Mouse (Mus musculus) embryonic facial prominence, embryonic 13.5 days (tissue): Measurements from ENCODE around the gene Wfdc10. TPM values are rescaled to one million over a fixed set of nuclear protein-coding genes. Genes with fewer than 3 reads are reported as not detected.
A peak's percentile ranks its signal among the peaks of the same experiment; 100 is the strongest.

Experiments used
- ATAC-seq: fragments of 200-750 bp; cut with Nextera tagmentation; 2 replicates; pipeline ENCODE4 v1.8.0; 2017; ENCODE audit warnings: low read depth; ENCODE audit not compliant: insufficient number of reproducible peaks, insufficient read depth, low FRiP score, low TSS enrichment
- H3K27ac ChIP-seq: fragments of 300-500 bp; sonication (generic); 2 replicates; pipeline ENCODE4 v1.5.1; 2015; ENCODE audit warnings: moderate library complexity, mild to moderate bottlenecking, inconsistent platforms
- H3K27me3 ChIP-seq: fragments of 300-500 bp; sonication (generic); 2 replicates; pipeline ENCODE4 v1.6.1; 2015; ENCODE audit warnings: mild to moderate bottlenecking, inconsistent platforms
- H3K36me3 ChIP-seq: fragments of 300-500 bp; sonication (generic); 2 replicates; pipeline ENCODE4 v1.6.1; 2015; ENCODE audit warnings: mild to moderate bottlenecking, inconsistent platforms
- H3K4me1 ChIP-seq: fragments of 300-500 bp; sonication (generic); 2 replicates; pipeline ENCODE4 v1.6.1; 2015; ENCODE audit warnings: inconsistent platforms
- H3K4me2 ChIP-seq: fragments of 300-500 bp; sonication (generic); 2 replicates; pipeline ENCODE4 v1.6.1; 2015; ENCODE audit warnings: moderate library complexity, mild to moderate bottlenecking, inconsistent platforms
- H3K4me3 ChIP-seq: fragments of 300-500 bp; sonication (generic); 2 replicates; pipeline ENCODE4 v1.5.1; 2015; ENCODE audit warnings: mild to moderate bottlenecking, inconsistent platforms
- H3K9ac ChIP-seq: fragments of 300-500 bp; sonication (generic); 2 replicates; pipeline ENCODE4 v1.6.1; 2015; ENCODE audit warnings: mild to moderate bottlenecking, inconsistent platforms
- H3K9me3 ChIP-seq: fragments of 300-500 bp; sonication (generic); 2 replicates; pipeline ENCODE4 v1.6.1; 2016; ENCODE audit warnings: inconsistent platforms
- WGBS: fragments of 180-500 bp; shearing (Covaris S2); methylation state at CpG from one replicate; pipeline ENCODE4 v1.1.7; 2015; ENCODE audit warnings: mixed read lengths; 5-methylcytosine and 5-hydroxymethylcytosine counted together
- polyA plus RNA-seq: library from polyadenylated mRNA; unstranded; fragments of >200 nt; fragmentation: Nextera tagmentation; extraction: Ambion mirVana; gene quantifications from 2 replicates; pipeline ENCODE4 v1.2.1, GENCODE M21; 2015

Wfdc10 gene
- polyA plus RNA-seq, 1 experiment from 2014 or later = not detected

DNA sequence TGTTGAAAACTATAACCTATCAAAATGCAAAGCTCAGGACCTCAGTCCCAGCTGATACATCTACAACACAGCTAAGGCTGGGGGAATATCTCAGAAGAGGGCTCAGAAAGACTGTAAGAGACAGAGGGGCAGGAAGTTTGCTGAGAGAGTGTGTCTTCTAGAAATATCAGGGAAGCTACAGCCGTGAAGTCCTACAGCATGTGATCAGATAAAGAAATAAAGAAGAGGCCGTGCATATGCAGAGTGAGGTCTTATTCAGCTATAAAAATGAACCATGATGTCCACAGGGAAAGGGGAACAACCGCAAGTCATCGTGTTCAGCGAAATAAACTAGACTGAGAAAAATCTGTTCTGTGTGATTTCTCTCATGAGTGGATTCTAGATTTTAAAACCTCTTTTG lies 14.4 kb downstream of the Wfdc10 start:
- H3K4me3 ChIP-seq = no peak overlapping the region
- ATAC-seq = no peak
- 82% methylated on average over 5 of the region's 5 CpGs for WGBS
- H3K36me3 ChIP-seq = no peaks in the 10 kb centered on the region
- no peak overlapping the region for H3K9ac ChIP-seq
- no peaks in the 10 kb centered on the region for H3K27me3 ChIP-seq
- H3K4me1 ChIP-seq = no peaks in the 10 kb centered on the region
- H3K4me2 ChIP-seq = no peak overlapping the region
- H3K27ac ChIP-seq = no peak overlapping the region
- H3K9me3 ChIP-seq = no peaks in the 10 kb centered on the region

DNA sequence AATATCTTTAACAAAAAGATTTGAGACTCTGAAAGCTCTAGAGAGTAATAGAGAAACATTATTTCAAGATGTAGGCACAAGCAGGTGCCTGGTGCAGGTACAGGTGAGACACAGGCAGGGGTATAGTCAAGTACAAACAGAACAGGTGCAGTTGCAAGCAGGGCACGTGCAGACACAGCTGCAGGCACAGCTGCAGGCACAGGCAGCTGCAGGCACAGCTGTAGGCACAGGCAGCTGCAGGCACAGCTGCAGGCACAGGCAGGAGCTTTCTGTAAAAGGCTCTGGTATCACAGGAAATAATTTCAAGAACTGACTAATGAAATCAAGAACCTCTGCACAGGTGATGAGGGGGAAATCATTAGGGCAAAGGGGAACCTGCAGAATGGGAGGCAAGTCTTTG lies 15.1 kb downstream of the Wfdc10 start:
- H3K4me3 ChIP-seq = no peak overlapping the region
- 13% methylated on average over 1 of the region's 1 CpGs for WGBS
- H3K4me1 ChIP-seq = no peaks in the 10 kb centered on the region

DNA sequence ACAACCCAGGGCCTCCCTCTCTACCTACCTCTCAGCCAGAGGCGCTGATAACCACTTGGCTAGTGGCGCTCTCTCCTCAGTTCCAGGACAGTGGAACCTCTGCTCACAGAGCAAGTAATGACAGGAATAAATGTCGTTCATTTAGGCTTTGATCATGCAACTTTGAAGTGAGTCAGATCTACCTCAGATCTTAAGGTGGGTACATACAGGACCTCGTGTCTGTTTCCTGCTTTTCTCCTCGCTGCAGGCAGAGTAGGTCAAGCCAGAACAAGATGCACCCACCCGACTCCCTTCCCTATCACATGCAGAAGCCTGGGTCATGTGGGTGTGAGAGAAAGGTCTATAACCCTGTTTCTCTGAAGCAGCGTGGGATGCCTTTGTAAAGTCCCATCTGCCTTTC lies 18.1 kb downstream of the Wfdc10 start, which contains the start of gene Wfdc11:
TSS of gene Wfdc11 (minus strand) at position 101 of the 400 bp plus-strand sequence.
- no peaks in the 10 kb centered on the region for H3K36me3 ChIP-seq
- 72% methylated on average over 7 of the region's 7 CpGs for WGBS
- H3K4me2 ChIP-seq = no peak within 1 kb of the TSS
- H3K9me3 ChIP-seq = no peaks in the 10 kb centered on the region
- no peak within 1 kb of the TSS for H3K4me3 ChIP-seq
- H3K4me1 ChIP-seq = 0 out of 2 replicates have a peak, but pooled peaks cover 3% of the 10 kb centered on the region
- no peaks in the 10 kb centered on the region for H3K27me3 ChIP-seq
- no peak for ATAC-seq
- H3K27ac ChIP-seq = no peak within 1 kb of the TSS
- H3K9ac ChIP-seq = no peak within 1 kb of the TSS

More for the DNA sequence above, 15.1 kb downstream of the Wfdc10 start:
- Histone ChIP-seq H3K9ac (no peak overlapping the region), H3K27me3 (no peaks in the 10 kb centered on the region), H3K4me2 (no peak overlapping the region), H3K9me3 (no peaks in the 10 kb centered on the region), H3K36me3 (no peaks in the 10 kb centered on the region), H3K27ac (no peak overlapping the region)
- no peak for ATAC-seq

DNA sequence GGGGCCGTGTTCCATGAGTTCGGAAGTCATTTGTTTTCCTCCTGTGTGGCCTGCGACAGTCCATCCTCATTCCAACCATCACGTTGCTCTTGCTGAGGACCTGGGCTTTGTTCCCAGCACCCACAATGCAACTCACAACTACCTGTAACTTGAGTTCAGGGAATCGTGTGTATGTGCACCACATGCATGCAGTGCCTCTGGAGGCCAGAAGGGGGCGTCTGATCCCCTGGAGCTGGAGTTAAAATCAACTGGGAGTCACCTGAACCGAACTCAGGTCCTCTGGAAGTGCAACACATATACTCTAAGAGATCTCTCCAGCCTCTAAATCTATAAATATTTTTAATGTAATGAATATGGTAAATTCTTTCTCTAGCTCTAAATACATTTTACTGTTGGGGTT lies 20.3 kb downstream of the Wfdc10 start:
- Histone ChIP-seq H3K4me1 (0 out of 2 replicates have a peak, but pooled peaks cover 8% of the 10 kb centered on the region), H3K9ac (no peak overlapping the region), H3K4me3 (no peak overlapping the region), H3K4me2 (no peak overlapping the region), H3K27me3 (no peaks in the 10 kb centered on the region), H3K36me3 (no peaks in the 10 kb centered on the region), H3K27ac (no peak overlapping the region), H3K9me3 (no peaks in the 10 kb centered on the region)
- WGBS = 78% methylated on average over 7 of the region's 7 CpGs
- no peak for ATAC-seq

DNA sequence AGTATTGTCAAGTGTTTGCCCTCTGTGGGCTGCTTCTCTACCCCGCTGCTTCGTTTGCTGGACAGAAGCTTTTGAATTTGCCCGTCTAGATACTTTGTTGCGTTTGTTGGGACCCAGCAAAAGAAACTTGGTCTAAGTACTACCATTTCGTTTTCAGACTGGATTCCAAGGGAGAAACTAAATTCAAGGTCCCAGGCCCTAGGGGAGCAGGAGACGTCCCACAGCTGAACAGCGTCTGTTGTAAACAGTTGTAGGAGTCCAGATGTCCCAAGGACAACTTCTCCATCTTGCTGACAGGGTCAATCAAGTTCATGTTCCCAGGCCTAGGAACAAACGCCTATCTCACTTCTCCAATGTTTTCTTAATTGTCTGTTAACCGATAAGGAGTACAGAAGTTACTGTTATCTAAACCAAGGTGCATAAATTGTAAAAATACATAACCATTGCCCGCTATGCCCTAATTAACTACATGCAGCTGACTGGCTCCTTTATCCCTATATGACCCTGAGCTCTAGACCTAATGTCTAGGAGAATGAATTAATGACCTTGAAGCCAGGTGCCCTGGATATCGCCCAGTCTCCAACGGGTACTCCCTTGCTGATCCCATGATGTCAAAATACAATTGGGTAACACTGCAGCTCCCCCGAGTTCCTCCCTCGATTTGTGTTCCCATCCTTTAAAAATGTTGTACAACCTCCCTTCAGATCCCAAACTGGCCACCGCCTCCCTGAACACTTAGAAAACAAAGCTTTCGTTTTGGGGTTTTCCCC lies 21.3 kb downstream of the Wfdc10 start:
- WGBS = 82% methylated on average over 16 of the region's 16 CpGs
- H3K4me2 ChIP-seq = no peak overlapping the region
- H3K4me1 ChIP-seq = 0 out of 2 replicates have a peak, but pooled peaks cover 8% of the 10 kb centered on the region
- H3K9me3 ChIP-seq = no peaks in the 10 kb centered on the region
- no peaks in the 10 kb centered on the region for H3K27me3 ChIP-seq
- H3K9ac ChIP-seq = no peak overlapping the region
- ATAC-seq = no peak
- H3K36me3 ChIP-seq = no peaks in the 10 kb centered on the region
- no peak overlapping the region for H3K27ac ChIP-seq
- H3K4me3 ChIP-seq = no peak overlapping the region

DNA sequence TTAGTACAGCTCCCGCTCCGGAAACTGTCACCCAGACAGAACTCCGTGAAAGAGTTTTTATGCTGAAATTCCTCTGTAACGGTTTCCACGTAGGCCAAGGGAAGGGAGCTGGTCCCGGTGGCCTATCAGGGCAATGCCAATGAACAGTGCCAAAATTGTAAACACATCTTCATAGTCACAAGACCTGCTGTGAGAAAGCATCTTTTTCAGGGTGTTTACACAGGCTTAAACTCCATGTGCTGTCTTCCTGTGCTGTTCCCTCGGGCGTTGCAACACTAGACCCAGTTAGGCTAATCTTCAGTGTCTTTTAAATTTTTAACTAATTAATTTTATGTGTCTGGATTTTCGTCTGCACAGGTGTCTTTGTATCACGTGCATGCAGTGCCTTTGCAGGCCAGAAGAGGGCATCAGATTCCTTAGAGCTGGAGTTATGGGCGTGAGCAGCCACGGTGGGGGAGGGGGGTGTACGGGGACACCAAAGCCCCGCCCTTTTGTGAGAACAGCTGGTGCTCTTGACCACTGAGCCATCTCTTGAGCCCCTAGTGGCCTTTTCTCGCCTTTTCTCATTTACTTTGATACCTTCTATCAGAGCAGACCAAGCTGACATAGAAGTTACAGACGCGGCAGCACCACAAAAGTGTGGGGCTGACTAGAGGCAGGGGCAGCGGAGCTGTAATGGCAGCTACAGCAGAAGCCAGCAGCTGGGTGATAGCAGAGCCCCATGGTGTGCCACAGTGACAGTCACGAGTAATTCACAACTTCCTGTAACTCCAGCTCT lies 23.2 kb downstream of the Wfdc10 start:
- Histone ChIP-seq H3K9me3 (no peaks in the 10 kb centered on the region), H3K4me2 (peak overlapping the region; percentile 58), H3K27ac (no peak overlapping the region), H3K4me1 (0 out of 2 replicates have a peak, but pooled peaks cover 8% of the 10 kb centered on the region), H3K36me3 (no peaks in the 10 kb centered on the region), H3K27me3 (no peaks in the 10 kb centered on the region), H3K9ac (0 out of 2 replicates have a peak overlapping the region, but pooled peaks have one; percentile 32), H3K4me3 (peak overlapping the region; percentile 39)
- 21% methylated on average over 19 of the region's 19 CpGs for WGBS
- no peak for ATAC-seq

DNA sequence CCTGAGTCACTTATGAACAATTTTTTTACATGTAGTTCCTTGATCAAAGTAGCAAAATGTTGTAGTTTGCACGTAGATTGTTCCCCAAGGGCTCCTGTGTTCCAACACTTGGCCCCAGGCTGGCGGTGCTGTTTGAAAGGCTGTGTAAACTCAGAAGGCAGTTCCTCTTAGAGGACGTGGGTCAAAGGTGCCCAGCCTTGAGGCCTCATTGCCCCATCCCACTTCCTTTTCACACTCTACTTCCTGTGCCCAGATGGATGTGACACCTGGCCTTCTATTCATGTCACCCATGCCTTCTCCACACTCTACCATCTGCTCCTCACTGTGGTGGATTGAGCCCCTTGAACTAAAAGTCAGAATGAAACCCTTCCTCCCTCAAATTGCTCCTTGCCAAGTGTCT lies 24.1 kb downstream of the Wfdc10 start:
- H3K27me3 ChIP-seq = no peaks in the 10 kb centered on the region
- H3K9me3 ChIP-seq = no peaks in the 10 kb centered on the region
- no peak overlapping the region for H3K9ac ChIP-seq
- 0 out of 2 replicates have a peak, but pooled peaks cover 8% of the 10 kb centered on the region for H3K4me1 ChIP-seq
- ATAC-seq = no peak
- no peaks in the 10 kb centered on the region for H3K36me3 ChIP-seq
- no peak overlapping the region for H3K27ac ChIP-seq
- H3K4me2 ChIP-seq = no peak overlapping the region
- 27% methylated on average over 3 of the region's 3 CpGs for WGBS
- no peak overlapping the region for H3K4me3 ChIP-seq

DNA sequence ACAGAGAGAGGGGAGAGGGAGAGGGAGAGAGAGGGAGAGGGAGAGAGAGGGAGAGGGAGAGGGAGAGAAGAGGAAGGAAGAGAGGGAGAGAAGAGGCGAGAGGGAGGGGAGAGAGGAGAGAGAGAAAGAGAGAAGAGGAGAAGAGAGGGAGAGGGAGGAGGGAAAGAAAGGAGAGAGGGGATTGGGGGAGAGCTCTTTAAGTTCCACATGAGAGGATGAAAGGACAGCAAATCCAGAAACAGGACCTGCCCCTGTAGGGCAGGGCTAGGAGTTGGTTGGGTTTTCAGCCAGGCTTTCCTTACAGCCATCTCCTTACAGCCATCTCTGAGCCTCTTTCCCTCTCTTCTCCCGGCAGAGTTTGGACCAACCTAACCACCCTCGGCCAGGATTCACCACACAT lies 29.0 kb downstream of the Wfdc10 start, which contains the start of gene Wfdc13:
TSS of gene Wfdc13 (plus strand) at position 301 of the 400 bp plus-strand sequence.
- no peak within 1 kb of the TSS for H3K4me2 ChIP-seq
- WGBS = 61% methylated on average over 3 of the region's 3 CpGs
- H3K36me3 ChIP-seq = no peaks in the 10 kb centered on the region
- no peaks in the 10 kb centered on the region for H3K9me3 ChIP-seq
- H3K27ac ChIP-seq = no peak within 1 kb of the TSS
- no peak within 1 kb of the TSS for H3K4me3 ChIP-seq
- no peaks in the 10 kb centered on the region for H3K4me1 ChIP-seq
- no peak for ATAC-seq
- H3K9ac ChIP-seq = no peak within 1 kb of the TSS
- no peaks in the 10 kb centered on the region for H3K27me3 ChIP-seq

DNA sequence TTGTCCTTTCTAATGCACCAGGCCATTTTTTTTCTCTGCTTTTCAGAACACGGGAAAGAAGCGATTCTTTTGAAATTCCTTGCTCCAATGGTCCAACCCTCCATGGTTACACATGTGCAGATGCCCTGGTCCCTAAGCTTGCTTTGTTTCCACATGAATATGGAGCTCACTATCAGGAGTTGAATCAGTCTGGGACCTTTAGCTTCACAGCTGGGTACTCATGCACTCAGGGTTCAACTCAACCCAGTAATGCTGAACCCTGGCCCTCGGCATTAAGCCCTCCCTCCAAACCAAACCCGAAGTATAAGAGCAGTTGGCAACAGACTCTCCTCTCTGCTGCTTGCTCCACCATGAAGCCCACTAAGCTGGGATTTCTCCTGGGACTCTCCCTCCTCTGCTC lies 42.4 kb downstream of the Wfdc10 start, which contains the start of gene Spint4:
TSS of gene Spint4 (plus strand) at position 301 of the 400 bp plus-strand sequence.
- H3K4me1 ChIP-seq = no peaks in the 10 kb centered on the region
- H3K9ac ChIP-seq = no peak within 1 kb of the TSS
- no peak within 1 kb of the TSS for H3K4me3 ChIP-seq
- 77% methylated on average over 4 of the region's 4 CpGs for WGBS
- no peaks in the 10 kb centered on the region for H3K9me3 ChIP-seq
- no peak within 1 kb of the TSS for H3K27ac ChIP-seq
- ATAC-seq = no peak
- H3K36me3 ChIP-seq = no peaks in the 10 kb centered on the region
- no peaks in the 10 kb centered on the region for H3K27me3 ChIP-seq
- H3K4me2 ChIP-seq = no peak within 1 kb of the TSS

DNA sequence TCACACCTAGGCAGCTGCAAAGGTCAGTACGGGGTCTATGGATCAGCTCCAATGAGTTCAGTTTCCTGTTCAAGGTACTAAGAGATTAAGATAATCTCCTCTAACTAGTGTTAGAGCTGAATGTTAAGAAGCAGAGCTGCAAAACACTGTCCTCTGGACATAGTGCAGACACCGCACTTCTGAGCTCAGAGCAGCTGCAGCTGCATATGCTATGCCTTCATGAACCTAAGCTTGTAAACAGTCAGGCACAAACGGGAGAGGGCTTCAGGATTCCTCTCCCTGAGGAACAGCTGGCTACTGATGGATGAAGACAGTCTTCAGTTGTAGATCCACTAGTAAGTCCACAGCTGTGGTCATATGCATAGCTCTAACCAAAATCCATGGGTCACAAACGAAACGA lies 45.1 kb downstream of the Wfdc10 start:
- H3K27ac ChIP-seq = no peak overlapping the region
- 76% methylated on average over 5 of the region's 5 CpGs for WGBS
- no peak for ATAC-seq
- H3K4me2 ChIP-seq = no peak overlapping the region
- H3K27me3 ChIP-seq = no peaks in the 10 kb centered on the region
- H3K9ac ChIP-seq = no peak overlapping the region
- no peaks in the 10 kb centered on the region for H3K36me3 ChIP-seq
- no peaks in the 10 kb centered on the region for H3K4me1 ChIP-seq
- H3K9me3 ChIP-seq = no peaks in the 10 kb centered on the region
- no peak overlapping the region for H3K4me3 ChIP-seq

DNA sequence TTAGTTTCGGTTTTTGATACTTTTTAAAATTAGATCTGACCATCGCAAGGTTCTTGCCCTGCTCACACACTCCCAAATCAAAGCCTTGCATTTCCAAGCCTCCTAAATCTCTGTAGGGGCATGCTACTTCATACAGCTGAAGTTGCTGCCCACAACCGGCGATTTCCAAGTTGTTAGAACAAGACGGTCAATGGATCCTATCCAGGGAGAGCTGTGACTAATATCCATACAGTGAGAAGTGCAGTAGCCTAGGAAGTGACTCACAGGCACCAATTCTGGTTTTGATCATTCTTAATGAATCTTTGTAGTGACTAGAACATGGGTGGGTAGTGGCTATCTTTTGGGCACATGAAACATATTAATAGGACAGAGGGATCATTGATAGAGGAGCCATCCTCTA lies 45.9 kb downstream of the Wfdc10 start:
- Histone ChIP-seq H3K9ac (no peak overlapping the region), H3K36me3 (no peaks in the 10 kb centered on the region)

More for the DNA sequence above, 45.9 kb downstream of the Wfdc10 start:
- no peaks in the 10 kb centered on the region for H3K27me3 ChIP-seq
- H3K9me3 ChIP-seq = no peaks in the 10 kb centered on the region
- no peak overlapping the region for H3K27ac ChIP-seq
- no peak for ATAC-seq
- H3K4me1 ChIP-seq = no peaks in the 10 kb centered on the region
- WGBS = 86% methylated on average over 5 of the region's 5 CpGs
- no peak overlapping the region for H3K4me2 ChIP-seq
- H3K4me3 ChIP-seq = no peak overlapping the region
